Mouse (Mus musculus): ENCODE data around the gene Camkk2. TPM values are rescaled to one million over a fixed set of nuclear protein-coding genes. Genes with fewer than 3 reads are reported as not detected.

Camkk2 gene
- total RNA-seq, 4 experiments from 2014 or later, result 193 to 209 (median 196) TPM

- no peak for DNase-seq (ENCODE audit: low spot score in 2 of 2)
Observed at GRCm38 (mm10) chr5:122783726-122784406, 4.7 kb upstream of the Camkk2 start.

GRCm38 (mm10) chr5:122782066-122782465 is 2.9 kb upstream of the Camkk2 start:
- DNase-seq (ENCODE audit: low spot score in 2 of 2), result no peak

- no peak for DNase-seq (ENCODE audit: low spot score in 2 of 2)
Observed at GRCm38 (mm10) chr5:122780791-122781432, 1.7 kb upstream of the Camkk2 start.

- peak; percentile 35 to 64 for DNase-seq (ENCODE audit: low spot score in 2 of 2)
Observed at GRCm38 (mm10) chr5:122778231-122779226, 680 bp downstream of the Camkk2 start.

DNA sequence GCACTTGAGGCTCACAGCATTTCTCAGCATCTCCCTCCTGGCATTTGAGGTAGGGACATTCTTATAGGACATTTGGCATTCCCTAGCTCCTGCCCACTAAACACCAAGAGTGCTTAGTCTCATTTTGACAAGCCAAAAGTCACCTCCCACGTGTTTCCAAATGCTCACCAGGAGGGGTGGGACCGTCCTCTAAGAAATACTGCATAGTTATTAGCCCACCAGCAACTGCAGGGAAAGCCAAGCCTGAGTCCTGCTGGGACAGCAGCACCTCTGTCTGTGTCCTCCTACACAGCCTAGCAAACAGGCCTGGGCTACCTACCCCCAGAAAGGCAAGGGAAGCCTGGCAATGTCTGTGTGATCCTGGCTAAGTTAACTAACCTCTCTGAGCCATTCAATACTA is 1.9 kb downstream of the Camkk2 start:
- DNase-seq (ENCODE audit: low spot score in 2 of 2), result peak in 1 of 2 experiments; percentile 75

DNA sequence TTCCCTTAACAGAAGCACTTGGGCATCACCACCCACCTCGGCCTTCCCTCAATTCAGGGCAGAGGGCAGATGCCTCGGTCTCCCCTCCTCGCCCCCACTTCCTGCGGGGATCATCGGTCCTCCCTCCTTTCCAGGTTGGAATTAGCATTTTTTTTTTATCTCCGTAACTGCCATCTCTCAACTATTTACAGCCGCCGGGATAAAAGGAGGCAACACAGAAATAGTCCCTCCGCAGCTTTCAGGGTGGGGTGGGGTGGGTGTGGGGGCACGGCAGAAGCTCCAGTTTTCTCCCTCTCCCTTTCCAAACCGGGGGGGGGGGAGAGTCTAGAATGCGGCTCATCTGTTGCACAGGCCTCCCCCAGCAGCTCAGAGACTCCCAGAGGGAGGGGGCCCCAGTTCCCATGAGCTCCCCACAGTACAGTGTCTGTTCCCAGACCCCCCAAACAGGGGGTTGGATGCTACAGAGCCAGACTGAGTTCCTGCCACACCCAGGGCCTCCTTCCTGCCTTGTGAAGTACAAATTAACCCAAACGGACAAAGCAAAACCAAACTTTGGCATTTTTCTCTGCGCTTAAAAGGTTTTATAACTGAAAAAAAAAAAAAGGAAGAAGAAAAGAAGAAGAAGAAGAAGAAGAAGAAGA is 3.4 kb downstream of the Camkk2 start:
- DNase-seq (ENCODE audit: low spot score in 2 of 2), result no peak

- peak in 1 of 2 experiments; percentile 78 for DNase-seq (ENCODE audit: low spot score in 2 of 2)
Observed at GRCm38 (mm10) chr5:122774743-122775611, 4.2 kb downstream of the Camkk2 start.

GRCm38 (mm10) chr5:122773756-122774155 is 5.5 kb downstream of the Camkk2 start:
- no peak for DNase-seq (ENCODE audit: low spot score in 2 of 2)

DNA sequence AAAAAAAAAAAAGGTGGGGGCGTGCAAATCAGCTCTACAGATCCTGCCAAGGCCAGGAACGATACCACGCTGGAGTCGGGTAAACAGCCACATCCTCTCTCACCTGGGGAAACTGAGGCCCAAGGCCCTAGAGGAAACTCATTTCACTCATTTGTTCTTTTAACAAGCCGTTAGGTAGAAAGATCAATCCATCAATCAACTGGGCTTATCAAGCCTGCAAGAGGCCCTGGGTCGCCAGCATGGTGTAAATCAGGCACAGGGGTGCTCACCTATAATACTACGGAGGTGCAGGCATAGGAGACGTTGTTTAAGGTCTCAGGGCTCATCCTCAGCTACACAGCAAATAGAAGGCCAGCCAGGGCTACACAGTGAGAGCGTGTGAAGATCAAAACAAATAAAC is 7.8 kb downstream of the Camkk2 start:
- DNase-seq (ENCODE audit: low spot score in 2 of 2), result no peak

DNA sequence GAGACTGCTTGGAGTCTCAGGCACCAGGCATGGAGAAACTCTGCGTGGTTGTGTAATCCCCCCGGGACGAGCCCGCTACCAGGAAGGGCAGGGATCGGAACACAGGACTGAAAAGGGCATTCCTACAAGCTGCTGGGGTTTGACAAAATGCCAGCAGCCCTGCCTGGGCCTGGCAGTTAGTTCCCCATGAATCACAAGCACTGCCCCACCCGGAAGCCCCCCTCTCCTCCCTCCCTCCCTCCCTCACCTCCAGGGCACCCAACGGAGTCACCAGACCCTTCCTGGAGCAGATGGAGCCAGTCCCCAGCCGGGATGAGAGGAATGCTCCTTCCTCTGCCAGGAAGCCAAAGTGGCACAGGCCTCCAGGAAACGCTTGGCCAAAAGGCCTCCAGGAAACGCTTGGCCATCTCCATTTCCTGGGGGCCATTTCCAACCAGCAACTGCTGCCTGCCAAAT is 8.4 kb downstream of the Camkk2 start:
- DNase-seq (ENCODE audit: low spot score in 2 of 2), result no peak

- no peak for DNase-seq (ENCODE audit: low spot score in 2 of 2)
Observed at GRCm38 (mm10) chr5:122770304-122770703, 8.9 kb downstream of the Camkk2 start.

- no peak for DNase-seq (ENCODE audit: low spot score in 2 of 2)
Observed at GRCm38 (mm10) chr5:122769101-122769568, 10.1 kb downstream of the Camkk2 start.

- DNase-seq (ENCODE audit: low spot score in 2 of 2), result no peak
Observed at GRCm38 (mm10) chr5:122767283-122767682, 11.9 kb downstream of the Camkk2 start.

- DNase-seq (ENCODE audit: low spot score in 2 of 2), result no peak
Observed at GRCm38 (mm10) chr5:122764032-122764464, 15.2 kb downstream of the Camkk2 start.

DNA sequence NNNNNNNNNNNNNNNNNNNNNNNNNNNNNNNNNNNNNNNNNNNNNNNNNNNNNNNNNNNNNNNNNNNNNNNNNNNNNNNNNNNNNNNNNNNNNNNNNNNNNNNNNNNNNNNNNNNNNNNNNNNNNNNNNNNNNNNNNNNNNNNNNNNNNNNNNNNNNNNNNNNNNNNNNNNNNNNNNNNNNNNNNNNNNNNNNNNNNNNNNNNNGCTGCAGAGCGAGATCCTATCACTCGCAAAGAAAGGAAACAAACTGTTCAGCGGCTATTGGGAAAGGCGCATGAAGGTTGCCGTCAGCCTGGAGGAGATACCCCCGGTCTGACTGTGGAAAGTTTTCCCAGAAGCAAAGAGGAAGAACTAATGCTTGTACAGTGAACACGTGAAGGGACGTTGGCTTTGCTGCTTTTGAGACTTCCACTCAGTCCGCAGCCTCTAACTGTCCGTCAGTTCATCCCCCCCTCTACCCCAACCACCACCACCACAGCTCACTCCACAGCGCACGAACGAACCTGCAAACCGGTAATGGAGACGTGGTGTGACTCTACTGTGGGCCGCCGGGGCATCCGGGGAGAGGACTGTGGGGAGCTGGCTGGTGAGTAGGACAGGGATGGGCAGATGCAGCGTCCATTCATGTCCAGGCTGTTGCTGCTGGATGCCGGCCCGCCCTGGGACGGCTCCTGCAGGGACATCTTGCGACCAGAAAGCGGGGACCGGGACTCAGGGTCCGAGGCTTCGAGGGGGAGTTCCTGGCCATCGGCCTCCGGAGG is 15.8 kb downstream of the Camkk2 start:
- DNase-seq (ENCODE audit: low spot score in 2 of 2), result no peak

- no peak for DNase-seq (ENCODE audit: low spot score in 2 of 2)
Observed at GRCm38 (mm10) chr5:122756680-122757079, 22.5 kb downstream of the Camkk2 start.

GRCm38 (mm10) chr5:122756144-122756543 is 23.1 kb downstream of the Camkk2 start:
- DNase-seq (ENCODE audit: low spot score in 2 of 2), result no peak

- DNase-seq (ENCODE audit: low spot score in 2 of 2), result no peak
Observed at GRCm38 (mm10) chr5:122755620-122756019, 23.6 kb downstream of the Camkk2 start.

DNA sequence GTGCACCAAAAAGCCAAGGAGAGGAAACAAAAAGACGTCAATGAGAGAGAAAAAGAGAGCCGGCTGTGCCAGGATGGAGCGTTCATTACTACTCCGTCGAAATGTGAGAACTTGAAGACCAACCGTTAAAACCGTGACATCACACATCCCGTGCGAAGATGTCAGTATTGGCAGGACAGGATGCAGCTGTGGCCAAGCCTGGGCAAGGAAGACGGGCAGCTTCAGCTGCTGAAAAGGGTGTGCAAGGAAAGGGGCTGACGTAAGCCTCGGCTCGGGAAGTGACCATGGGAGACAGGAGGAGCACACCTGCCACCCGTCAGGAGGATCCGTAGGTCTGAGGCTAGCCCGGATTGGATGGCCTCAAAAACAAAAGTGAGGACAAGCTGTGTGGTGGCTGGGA is 24.7 kb downstream of the Camkk2 start:
- no peak for DNase-seq (ENCODE audit: low spot score in 2 of 2)

All from left cerebral cortex, adult 8-10 months (tissue).